Mouse (Mus musculus) G1E (cell line): ENCODE measurements around the gene Yrdc. TPM values are rescaled to one million over a fixed set of nuclear protein-coding genes. Genes with fewer than 3 reads are reported as not detected.

Source experiments
- ATAC-seq: 2 replicates; pipeline ENCODE4 v1.8.0; 2016; ENCODE audit warnings: mild to moderate bottlenecking; ENCODE audit not compliant: insufficient number of reproducible peaks, poor library complexity, low FRiP score, severe bottlenecking; ENCODE audit errors: extremely low read depth
- DNase-seq: peaks from one replicate; pipeline ENCODE4 v3.0.0; 2012; ENCODE audit warnings: low spot score
- H3K27me3 ChIP-seq: 2 replicates; pipeline ENCODE4 v1.6.1; 2012; ENCODE audit warnings: mild to moderate bottlenecking, low read length, inconsistent platforms; ENCODE audit not compliant: insufficient read depth
- H3K36me3 ChIP-seq: replicated peaks from 2 replicates; pipeline ENCODE3; 2012; ENCODE audit warnings: mild to moderate bottlenecking, inconsistent platforms
- H3K4me1 ChIP-seq: 2 replicates; pipeline ENCODE4 v1.6.1; 2012; ENCODE audit warnings: low read depth, low read length, inconsistent platforms, mixed read lengths; ENCODE audit not compliant: insufficient read depth
- H3K4me3 ChIP-seq: 2 replicates; pipeline ENCODE4 v1.5.1; 2012; ENCODE audit warnings: low read depth, mild to moderate bottlenecking, inconsistent platforms, low read length, moderate library complexity, mixed read lengths
- H3K9me3 ChIP-seq: replicated peaks from 2 replicates; pipeline ENCODE4 v1.6.1; 2012; ENCODE audit warnings: inconsistent platforms
- CTCF ChIP-seq: IDR thresholded peaks from 2 replicates; pipeline ENCODE4 v1.5.1; 2012; ENCODE audit warnings: low read depth, low read length, inconsistent platforms, mixed read lengths
- GATA1 ChIP-seq: IDR thresholded peaks from 2 replicates; pipeline ENCODE4 v1.6.1; 2012; ENCODE audit warnings: borderline replicate concordance, low read length, inconsistent platforms, mixed read lengths
- GATA2 ChIP-seq: IDR thresholded peaks from 2 replicates; pipeline ENCODE4 v1.6.1; 2012; ENCODE audit warnings: low read depth, low read length, inconsistent platforms, borderline replicate concordance
- POLR2AphosphoS5 ChIP-seq: IDR thresholded peaks from 2 replicates; pipeline ENCODE4 v1.6.1; 2012; ENCODE audit warnings: low read depth, low read length, inconsistent platforms; ENCODE audit not compliant: insufficient replicate concordance
- TAL1 ChIP-seq: conservative IDR thresholded peaks from 2 replicates; pipeline ENCODE4 v1.6.1; 2012; ENCODE audit warnings: low read depth, low read length, inconsistent platforms, mixed read lengths
- polyA plus RNA-seq: library from polyadenylated mRNA; stranded (reverse); fragments of >175 nt; gene quantifications from 2 replicates; pipeline ENCODE4 v1.2.3, GENCODE M21; 2012
- total RNA-seq, 2 experiments: library from RNA; stranded (forward) in 1 of 2; stranded (reverse) in 1 of 2; fragments of 200-1000 nt in 1 of 2; fragments of >200 nt in 1 of 2; fragmentation: Nextera tagmentation in 1 of 2; gene quantifications; 2 replicates each; pipeline ENCODE4 v1.2.3; 2014 to 2017

Gene Yrdc
- total and polyA plus RNA-seq, 3 experiments: 14.1 to 47.2 (median 29.2) TPM

DNA sequence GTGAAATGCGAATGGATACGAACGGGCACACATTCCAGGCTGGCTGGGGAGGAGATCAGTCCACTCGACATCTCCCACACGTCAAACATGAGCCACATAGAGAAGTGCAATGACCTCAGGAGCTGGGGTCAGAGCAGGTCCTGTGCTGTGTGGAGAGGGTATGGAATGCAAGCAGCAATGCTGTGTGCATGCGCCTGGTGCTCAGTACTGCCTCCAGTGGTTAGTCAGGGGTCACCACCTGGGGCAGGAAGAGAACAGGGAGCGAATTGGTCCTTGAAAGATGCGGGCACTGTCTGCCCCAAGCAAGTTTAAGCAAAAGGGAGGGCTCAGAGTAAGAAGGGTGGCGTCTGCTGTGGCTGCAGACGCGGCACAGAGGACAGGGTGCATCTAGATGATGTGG is 7.0 kb upstream of the Yrdc start:
- Histone ChIP-seq H3K4me3 (no peak overlapping the region), H3K27me3 (no peaks in the 10 kb centered on the region), H3K36me3 (peaks cover 95% of the 10 kb centered on the region), H3K4me1 (peaks cover 18% of the 10 kb centered on the region), H3K9me3 (0 out of 2 replicates have a peak, but pooled peaks cover 3% of the 10 kb centered on the region)
- no peak for ATAC-seq
- peak; percentile 36 for DNase-seq
- TF ChIP-seq GATA2 (no peak), CTCF (peak; percentile 69), GATA1 (no peak), POLR2AphosphoS5 (no peak), TAL1 (no peak)

DNA sequence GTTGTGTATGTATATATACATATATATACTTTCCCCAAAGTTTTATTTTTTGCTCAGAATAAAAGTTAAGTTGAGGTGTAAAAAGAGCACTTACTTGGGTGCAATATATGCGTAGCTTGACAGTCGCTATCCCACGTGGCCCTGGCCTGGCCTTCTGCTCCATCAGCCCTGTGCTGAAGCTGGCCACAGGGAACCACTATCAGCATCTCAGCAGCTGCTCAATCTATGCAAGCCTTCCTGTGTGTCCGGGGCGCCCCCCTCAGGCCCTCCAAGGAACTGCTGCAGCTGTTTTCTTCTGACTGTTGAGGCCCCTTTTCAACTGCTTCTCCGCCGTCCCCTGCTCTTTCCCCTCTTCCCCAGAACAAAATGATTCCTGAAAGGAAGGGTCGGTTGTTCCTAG is 2.9 kb upstream of the Yrdc start:
- peak; percentile 62 for DNase-seq

DNA sequence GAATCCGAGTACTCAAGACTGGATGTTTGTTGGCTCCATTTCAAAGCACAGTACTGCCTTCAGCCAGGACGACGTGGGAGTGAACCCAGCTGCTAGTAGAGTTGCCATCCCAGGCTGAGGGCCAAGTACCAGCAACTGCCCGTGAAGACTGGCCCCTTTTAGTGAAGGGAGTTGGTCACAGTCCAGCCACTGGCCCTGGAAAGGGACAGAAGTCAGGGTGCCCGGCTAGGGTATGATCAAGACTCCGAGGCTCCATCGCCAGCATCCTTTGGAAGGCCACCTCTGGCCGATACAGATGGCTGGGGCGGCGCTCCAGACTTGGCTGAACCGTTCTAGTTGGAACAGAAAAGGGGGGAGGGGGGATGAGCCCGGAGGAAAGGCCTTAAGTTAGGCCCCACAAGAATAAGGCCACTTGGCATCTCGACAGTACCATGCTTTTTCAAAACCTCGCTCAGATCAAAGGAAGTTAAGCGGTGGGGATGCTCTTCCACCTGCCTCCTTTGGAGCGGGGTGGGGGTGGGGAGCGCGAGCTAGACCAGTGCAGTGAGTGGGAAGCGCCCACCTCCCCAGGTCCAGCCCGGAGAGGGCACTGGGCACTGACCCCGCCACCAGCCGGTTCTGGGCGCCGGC is 733 bp upstream of the Yrdc start:
- no peak; the same call in 1 of the 2 replicates for ATAC-seq
- peaks cover 76% of the 10 kb centered on the region for H3K36me3 ChIP-seq
- no peak for DNase-seq
- H3K4me1 ChIP-seq: peaks cover 48% of the 10 kb centered on the region
- H3K9me3 ChIP-seq: no peaks in the 10 kb centered on the region
- H3K27me3 ChIP-seq: no peaks in the 10 kb centered on the region
- no peak for TF ChIP-seq CTCF
- no peak for TF ChIP-seq GATA2
- TF ChIP-seq GATA1: no peak
- no peak for TF ChIP-seq POLR2AphosphoS5
- TF ChIP-seq TAL1: no peak
- peak overlapping the region; percentile 97 for H3K4me3 ChIP-seq

More for the DNA sequence above, 2.9 kb upstream of the Yrdc start:
- H3K4me3 ChIP-seq: no peak overlapping the region; the same call in 1 of the 2 replicates
- no peaks in the 10 kb centered on the region for H3K27me3 ChIP-seq
- H3K9me3 ChIP-seq: no peaks in the 10 kb centered on the region
- TF ChIP-seq TAL1: no peak; the same call in 1 of the 2 replicates
- peak; percentile 90 for TF ChIP-seq CTCF
- peaks cover 42% of the 10 kb centered on the region for H3K4me1 ChIP-seq
- ATAC-seq: peak; percentile 43; the same call in 1 of the 2 replicates
- peaks cover 76% of the 10 kb centered on the region for H3K36me3 ChIP-seq

DNA sequence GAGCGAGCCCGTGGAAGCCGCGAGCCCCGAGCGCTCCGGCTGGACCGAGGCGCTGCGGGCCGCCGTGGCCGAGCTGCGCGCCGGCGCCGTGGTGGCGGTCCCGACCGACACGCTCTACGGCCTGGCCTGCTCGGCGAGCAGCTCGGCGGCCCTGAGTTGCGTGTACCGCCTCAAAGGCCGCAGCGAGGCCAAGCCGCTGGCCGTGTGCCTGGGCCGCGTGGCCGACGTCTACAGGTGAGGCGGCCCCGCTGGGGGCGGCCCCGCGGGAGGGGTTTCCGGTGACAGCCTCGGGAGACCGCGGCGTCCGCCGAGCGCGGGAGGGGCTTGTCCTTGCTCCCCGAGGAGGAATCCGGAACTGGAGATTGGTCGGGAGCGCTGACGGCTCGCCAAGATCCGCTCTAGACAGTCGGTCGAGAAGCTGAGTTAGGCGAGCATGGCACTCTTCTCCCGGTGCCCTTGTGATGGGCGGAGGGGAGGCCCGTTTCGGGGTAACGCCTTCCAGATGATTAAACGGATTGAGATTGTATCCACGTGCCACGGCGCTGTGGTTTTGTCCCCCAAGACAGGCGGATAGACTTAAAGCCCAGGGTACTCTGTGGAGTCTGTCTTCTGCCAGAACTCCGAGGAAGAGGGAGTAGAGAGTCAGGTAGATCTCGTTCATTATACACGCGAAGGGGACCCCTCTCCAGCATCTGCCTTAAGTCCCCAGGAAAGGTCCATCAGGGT is 617 bp downstream of the Yrdc start, which contains the start of gene 1110065P20Rik:
TSS of gene 1110065P20Rik (minus strand) at position 264 of the 726 bp plus-strand sequence.
- H3K4me1 ChIP-seq: peaks cover 47% of the 10 kb centered on the region
- DNase-seq: peak; percentile 89
- ATAC-seq: peak; percentile 55

DNA sequence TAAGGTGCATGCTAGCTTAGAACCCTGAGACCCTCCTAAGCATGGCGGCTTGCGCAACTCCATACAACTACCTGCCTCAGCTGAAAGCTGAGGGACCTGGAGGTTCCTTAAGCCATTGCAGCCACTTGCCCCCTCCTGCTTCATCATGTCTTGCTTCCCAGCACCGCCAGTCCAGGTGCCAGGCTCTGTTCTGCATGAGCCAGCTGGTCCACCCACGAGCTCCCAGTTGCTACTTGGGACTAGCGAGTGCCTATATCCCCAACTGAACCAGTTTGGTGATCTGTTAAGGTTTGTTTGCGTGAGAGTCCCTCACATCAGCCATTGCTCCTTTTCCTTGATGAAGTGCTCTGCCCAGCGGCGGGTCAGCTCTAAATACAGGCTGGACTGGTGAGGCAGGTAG is 5.8 kb downstream of the Yrdc start:
- no peak overlapping the region for H3K4me3 ChIP-seq
- H3K27me3 ChIP-seq: no peaks in the 10 kb centered on the region
- DNase-seq (no peak), ATAC-seq (no peak)
- peaks cover 74% of the 10 kb centered on the region for H3K36me3 ChIP-seq
- TF ChIP-seq GATA2: no peak
- TF ChIP-seq CTCF: no peak
- TF ChIP-seq POLR2AphosphoS5: no peak
- no peak for TF ChIP-seq TAL1
- TF ChIP-seq GATA1: no peak
- H3K9me3 ChIP-seq: peaks cover 2% of the 10 kb centered on the region
- peaks cover 22% of the 10 kb centered on the region for H3K4me1 ChIP-seq

More for the DNA sequence above, 617 bp downstream of the Yrdc start, which contains the start of gene 1110065P20Rik:
- no peaks in the 10 kb centered on the region for H3K9me3 ChIP-seq
- no peaks in the 10 kb centered on the region for H3K27me3 ChIP-seq
- peak within 1 kb of the TSS; percentile 97 for H3K4me3 ChIP-seq
- TF ChIP-seq CTCF: no peak
- no peak for TF ChIP-seq TAL1
- TF ChIP-seq POLR2AphosphoS5: no peak
- TF ChIP-seq GATA2: no peak
- TF ChIP-seq GATA1: no peak
- H3K36me3 ChIP-seq: peaks cover 76% of the 10 kb centered on the region

DNA sequence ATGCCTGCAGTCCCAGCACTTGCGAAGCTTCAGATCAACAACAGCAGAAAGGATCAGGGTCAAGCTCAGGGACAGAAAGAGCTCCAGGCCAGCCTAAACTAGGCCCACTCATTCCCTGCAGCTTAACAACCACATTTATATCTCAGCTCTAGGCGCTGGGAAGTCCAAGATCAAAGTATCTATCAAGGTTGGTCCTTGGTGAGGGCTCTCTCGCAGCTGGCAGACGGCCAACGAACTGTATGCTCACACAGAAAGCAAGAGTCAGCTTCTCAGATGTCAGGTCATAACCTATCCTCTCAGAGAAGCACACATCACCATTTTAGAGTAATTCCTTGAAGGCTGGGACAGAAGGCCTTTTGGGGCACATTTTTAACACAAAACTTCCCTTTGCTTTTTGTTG is 7.9 kb downstream of the Yrdc start:
- Histone ChIP-seq H3K36me3 (peaks cover 55% of the 10 kb centered on the region), H3K9me3 (peaks cover 16% of the 10 kb centered on the region), H3K4me3 (no peak overlapping the region), H3K4me1 (peaks cover 2% of the 10 kb centered on the region; the same call in 1 of the 2 replicates), H3K27me3 (no peaks in the 10 kb centered on the region)
- ATAC-seq (no peak), DNase-seq (no peak)
- no peak for TF ChIP-seq TAL1

DNA sequence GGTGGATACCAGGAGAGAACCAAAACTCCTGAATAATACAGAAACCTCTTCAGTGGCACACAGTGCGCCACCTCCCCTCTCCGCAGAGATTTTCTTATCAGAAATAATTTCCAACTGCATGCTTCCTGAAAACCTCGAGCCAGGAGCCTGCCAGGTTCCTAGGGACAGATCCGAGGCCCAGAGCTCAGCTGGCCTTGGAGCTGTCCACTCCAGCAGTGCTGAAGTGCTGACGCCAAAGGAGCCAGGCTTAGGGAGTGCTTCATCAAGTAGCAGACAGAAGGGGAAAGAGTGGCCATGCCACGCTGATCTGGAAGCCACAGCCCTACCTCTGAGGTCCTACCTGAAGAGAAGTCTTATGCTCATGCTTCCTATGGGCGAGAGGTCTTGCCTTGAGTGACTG is 10.0 kb downstream of the Yrdc start:
- H3K36me3 ChIP-seq: peaks cover 35% of the 10 kb centered on the region
- H3K4me1 ChIP-seq: no peaks in the 10 kb centered on the region
- H3K9me3 ChIP-seq: peaks cover 16% of the 10 kb centered on the region
- no peaks in the 10 kb centered on the region for H3K27me3 ChIP-seq
- peak; percentile 46 for DNase-seq
- TF ChIP-seq GATA2 (no peak), GATA1 (no peak), POLR2AphosphoS5 (no peak), TAL1 (no peak), CTCF (no peak)
- H3K4me3 ChIP-seq: no peak overlapping the region
- no peak for ATAC-seq
